Mouse (Mus musculus): ENCODE data around the gene Hs3st3b1.

DNA sequence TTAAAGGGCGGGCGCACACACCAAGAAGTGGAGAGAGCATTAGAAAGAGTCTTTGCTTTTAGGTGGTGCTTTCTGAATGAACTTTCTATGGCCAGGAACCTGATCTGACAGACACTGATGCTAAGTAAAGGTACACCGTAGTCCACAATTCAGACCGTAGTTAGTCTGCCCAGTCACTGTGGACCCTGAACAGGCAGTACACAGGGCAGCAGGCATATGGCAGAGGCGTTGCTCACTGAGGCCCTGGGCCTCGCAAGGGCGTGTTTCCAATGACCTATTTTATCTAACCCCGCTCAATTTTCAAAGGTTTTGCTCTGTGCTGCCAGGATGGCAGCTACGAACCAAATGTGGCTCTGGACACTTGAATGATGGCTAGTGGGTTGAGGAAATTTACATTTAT is 49.4 kb upstream of the Hs3st3b1 start:
- no peak for TF ChIP-seq CTCF (IDR thresholded peaks at IDR 0.05; ENCODE audit: low read depth)
- no peak for TF ChIP-seq EP300 (IDR thresholded peaks at IDR 0.05; ENCODE audit: low read depth)

Measured in heart, postnatal 0 days (tissue).